Mouse (Mus musculus): ENCODE data around the gene Mpeg1.
A peak's percentile ranks its signal among the peaks of the same experiment; 100 is the strongest.

Mpeg1 gene

GRCm38 (mm10) chr19:12465530-12466144 is 5.1 kb downstream of the Mpeg1 start:
- DNase-seq: peak; percentile 82

GRCm38 (mm10) chr19:12466204-12466603 is 5.6 kb downstream of the Mpeg1 start:
- DNase-seq: peak; percentile 96

- peak; percentile 86 for DNase-seq
These were observed 6.9 kb downstream of the Mpeg1 start for GRCm38 (mm10) chr19:12467436-12467835.

- peak; percentile 86 for DNase-seq
These were observed 11.3 kb downstream of the Mpeg1 start for GRCm38 (mm10) chr19:12471866-12472265.

DNA sequence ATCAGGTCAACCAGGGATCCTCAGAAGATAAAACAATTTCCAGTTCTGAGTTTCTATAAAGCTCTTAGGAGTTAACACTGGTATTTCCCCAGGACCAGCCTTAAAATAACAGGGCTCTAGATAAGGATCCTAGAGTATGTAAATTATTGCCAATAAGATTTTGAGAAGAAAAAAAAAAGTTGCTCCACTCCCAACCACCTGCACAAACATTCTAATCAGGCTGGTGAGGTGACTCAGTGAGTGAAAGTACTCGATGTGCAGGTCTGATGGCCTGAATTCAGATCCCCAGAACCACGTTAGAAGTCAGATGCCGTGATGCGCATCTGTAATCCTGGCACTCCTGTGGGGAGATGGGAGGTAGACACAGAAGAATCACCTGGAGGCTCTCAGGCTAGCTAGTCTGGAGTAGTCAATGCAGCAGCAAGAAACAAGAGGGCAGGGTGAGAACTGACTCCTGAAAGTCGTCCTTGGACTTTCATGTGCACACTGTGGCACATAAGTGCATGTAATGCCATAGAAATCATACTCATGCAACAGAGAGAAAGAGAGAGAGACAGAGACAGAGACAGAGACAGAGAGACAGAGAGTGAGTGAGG is 11.9 kb downstream of the Mpeg1 start:
- DNase-seq: peak; percentile 89

GRCm38 (mm10) chr19:12473201-12473641 is 12.6 kb downstream of the Mpeg1 start:
- DNase-seq: peak; percentile 82

DNA sequence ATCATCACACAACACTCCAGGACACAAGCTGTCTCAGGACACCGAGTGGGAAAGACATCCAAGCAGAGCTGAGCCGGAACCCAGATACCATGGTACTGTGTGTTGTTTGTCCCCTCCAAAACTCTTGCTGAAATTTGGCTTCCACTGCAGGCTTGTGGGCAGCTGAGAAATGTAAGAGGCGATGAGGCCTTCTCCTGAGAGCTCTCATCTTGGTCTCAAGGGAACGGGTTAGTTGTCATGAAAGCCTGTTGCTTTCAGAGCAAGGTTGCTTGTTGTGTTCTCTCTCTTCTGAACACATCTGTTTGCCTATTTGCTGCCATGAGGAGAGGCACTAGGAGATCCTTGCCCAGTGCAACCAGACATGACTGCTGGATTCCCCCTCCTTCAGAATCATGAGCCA is 13.4 kb downstream of the Mpeg1 start:
- peak; percentile 89 for DNase-seq

- DNase-seq: peak; percentile 99
These were observed 15.0 kb downstream of the Mpeg1 start for GRCm38 (mm10) chr19:12475380-12476250.

DNA sequence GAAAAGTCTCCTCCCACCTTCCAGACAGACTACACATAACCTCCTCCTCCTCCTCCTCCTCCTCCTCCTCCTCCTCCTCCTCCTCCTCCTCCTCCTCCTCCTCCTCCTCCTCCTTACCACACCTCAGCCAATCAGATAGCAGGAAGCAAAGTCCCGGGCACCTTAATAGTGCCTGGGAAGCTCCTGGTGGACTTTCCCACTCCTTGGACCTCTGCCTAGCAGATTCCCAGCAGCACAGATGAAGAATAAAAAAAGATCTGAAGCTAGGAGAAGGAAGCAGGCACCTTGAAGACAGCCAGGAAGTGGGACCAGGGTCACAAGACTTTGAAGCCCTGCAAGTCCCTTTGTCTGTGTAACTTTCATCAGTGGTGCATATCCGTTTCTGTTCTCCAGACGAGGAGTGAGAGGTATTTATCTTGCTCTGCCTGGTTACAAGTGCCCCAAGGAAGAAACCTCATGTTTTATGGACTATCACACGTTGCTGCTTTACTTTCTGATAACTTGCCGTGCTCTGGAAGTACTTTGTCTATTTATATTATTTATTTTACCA is 16.2 kb downstream of the Mpeg1 start:
- peak; percentile 87 for DNase-seq

- peak; percentile 46 for DNase-seq
These were observed 17.8 kb downstream of the Mpeg1 start for GRCm38 (mm10) chr19:12478369-12478768.

DNA sequence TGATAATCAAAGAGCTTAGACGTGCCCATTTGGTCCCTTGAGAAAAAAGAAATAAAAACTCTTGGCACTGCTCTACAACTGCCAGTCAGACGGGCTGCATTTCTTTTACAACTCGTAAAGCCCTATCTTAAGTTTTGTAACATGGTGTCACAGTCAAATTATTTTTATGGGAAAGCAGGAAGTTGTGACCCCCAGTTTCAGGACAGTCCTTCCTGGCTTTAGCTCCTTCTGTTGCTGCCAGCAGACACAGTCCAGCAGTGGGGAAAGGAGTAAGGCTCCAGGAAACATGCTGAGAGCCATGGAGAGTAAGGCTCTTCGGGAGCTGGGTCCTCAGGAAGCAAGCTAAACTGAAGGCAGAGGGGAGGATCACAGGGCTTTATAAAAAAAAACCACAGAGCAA is 23.2 kb downstream of the Mpeg1 start:
- DNase-seq: peak; percentile 97

DNA sequence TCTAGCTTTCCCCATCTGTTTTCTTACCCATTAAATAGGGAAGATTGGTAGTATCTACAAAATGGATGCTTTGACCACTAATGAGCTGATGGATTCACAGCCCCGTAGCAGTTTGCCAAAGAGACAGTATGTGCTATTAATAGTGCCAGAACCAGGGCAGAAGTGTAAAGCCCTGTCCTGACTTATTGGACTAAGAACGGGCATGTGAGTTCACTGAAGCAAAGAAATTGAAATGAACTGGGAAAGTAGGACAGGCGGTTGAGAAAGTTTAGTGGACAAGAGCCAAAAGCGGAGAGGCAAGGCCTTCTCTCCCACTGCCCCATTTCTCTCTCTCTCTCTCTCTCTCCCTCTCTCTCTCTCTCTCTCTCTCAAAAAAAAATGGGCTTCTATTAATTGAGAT is 23.6 kb downstream of the Mpeg1 start:
- DNase-seq: no peak

- DNase-seq: peak; percentile 86
These were observed 24.6 kb downstream of the Mpeg1 start for GRCm38 (mm10) chr19:12485223-12485622.

DNA sequence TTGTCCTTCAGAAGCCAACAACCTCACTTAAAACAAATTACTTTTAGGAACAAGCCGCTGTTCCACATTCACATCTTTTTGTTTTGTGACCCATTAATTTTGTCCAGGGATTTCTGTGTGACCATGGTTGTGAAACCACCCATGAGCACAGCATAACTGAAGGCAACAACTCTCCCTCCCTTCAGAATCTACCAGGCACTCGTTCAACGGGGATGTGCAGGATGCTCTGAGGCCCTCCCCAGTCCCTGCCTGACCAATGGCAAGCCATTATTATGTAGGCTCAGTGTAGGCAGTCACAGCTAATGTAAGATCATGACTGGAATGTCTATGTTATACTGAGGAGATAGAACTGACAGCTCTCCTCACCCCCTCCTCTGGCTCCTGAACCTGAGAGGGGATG is 25.1 kb downstream of the Mpeg1 start:
- peak; percentile 94 for DNase-seq

GRCm38 (mm10) chr19:12486875-12487274 is 26.3 kb downstream of the Mpeg1 start:
- peak; percentile 99 for DNase-seq

DNA sequence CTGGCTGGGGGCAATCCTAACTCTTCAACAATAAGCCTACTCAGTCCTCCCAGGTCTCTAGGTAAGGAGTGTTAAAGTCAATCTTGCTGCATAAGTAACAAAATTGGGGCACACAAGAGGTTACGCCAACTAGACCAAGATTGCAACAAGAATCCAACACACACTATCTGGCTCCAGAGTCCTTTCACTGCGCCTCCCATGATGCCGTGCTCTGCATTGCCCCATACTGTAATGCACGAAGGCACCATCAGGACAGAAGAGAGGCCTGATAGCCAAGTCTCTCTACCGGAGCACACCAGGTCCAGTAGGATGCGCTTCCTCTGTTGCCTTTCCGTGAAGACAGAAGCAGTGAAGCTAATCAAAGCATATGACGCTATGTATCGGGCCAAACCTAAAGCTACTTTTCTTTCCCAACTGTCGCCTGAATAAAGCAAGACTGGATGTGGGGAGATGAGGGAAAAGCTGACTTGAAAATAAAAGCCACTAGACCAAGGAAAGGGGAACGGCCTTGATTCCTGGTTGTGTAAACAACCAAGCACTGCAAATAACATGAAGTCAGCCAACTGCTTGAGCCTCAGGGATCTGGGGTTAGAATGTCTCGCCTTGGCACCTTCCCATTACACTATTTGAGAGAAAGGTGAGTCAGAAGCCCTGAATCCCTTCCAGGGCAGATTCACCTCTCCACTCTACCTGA is 27.1 kb downstream of the Mpeg1 start:
- peak; percentile 87 for DNase-seq

DNA sequence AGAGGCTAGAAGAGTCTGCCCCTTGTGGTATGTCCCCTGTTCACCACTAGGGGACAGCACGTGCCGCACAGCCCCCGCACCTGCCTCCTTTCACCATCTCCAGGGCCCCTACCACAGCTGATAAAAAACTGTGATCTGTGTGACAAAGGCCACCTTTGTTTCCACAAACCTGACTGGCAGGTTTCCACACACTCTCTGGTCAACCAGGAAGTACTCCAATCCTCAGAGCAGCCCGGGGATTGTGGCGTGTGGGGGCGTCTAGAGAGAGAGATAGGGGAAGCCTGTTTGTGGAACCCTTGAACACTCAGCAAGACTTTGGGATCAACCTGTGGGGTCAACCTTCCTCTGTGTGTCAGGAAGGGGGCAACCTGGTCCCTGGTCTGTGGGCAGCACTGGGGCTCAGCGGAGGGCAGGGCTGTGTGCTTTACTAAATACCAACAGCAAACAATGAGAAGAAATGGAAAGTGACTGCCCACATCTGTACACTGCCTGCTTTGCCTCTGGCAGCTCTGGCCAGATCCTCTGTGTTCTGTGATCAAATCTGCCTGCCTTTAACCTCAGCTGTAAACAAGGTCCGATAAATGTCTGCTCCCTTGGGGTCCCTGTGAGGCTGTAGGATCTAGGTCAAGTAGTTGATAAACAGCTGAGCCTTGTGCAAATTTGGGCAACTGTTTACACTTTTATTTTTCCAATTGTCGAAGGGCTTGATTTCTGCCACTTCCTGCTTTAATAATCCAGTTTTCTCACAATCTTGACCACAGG is 27.8 kb downstream of the Mpeg1 start:
- DNase-seq: peak; percentile 95

GRCm38 (mm10) chr19:12488969-12489674 is 28.5 kb downstream of the Mpeg1 start:
- DNase-seq: peak; percentile 98

GRCm38 (mm10) chr19:12489675-12490570 is 29.3 kb downstream of the Mpeg1 start:
- peak; percentile 73 for DNase-seq

DNA sequence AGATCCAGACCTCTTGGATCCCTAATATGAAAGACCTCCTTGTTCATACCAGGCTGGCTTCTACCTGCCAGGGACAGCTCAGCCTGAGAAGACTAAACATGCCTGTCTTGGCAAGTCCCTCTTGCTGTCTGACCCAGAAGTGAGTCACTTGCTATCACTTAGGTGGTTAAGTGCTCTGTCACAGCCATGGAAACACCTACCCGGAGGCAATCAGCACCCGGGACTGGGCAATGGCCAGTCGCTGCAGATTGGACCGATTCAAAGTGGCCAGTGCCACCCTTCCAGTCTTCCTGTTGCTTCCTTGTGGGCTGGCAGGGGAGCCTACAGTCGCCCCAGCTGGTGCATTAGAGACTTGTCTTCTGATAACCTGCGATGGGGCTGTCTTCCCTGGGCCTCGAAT is 31.1 kb downstream of the Mpeg1 start:
- DNase-seq: peak; percentile 87

All from heart, adult 11 months (tissue).